13 mouse cellular contexts compared by ENCODE assay signal in genomic region chr8:112191846-112192245, GRCm38 (mm10).
DNase-seq lines count a peak whose midpoint lies in the region; ATAC-seq lines count a peak whose summit lies in the region.
"Had no signal": no experiment of that assay in that cellular context is flagged by ENCODE, and none has a peak within 500 bp of the region (broad histone marks: within the 10 kb centered on the region; RNA-seq: fewer than 3 reads in every experiment).

No protein-coding gene starts in this region.

- no peak overlapping the region for H3K9ac ChIP-seq in forebrain, embryonic 14.5 days (ENCODE audit: low read length)
- no peak overlapping the region for H3K9ac ChIP-seq in forebrain, embryonic 11.5 days (ENCODE audit: low read length)
- no peak overlapping the region for H3K9ac ChIP-seq in neural tube, embryonic 15.5 days (replicated peaks)
- H3K9ac ChIP-seq: kidney, embryonic 15.5 days; limb, embryonic 15.5 days had no signal

- H3K36me3 ChIP-seq in forebrain, embryonic 14.5 days (ENCODE audit: control insufficient read depth, insufficient read depth, low read length) = no peaks in the 10 kb centered on the region
- no peaks in the 10 kb centered on the region for H3K36me3 ChIP-seq in forebrain, embryonic 11.5 days (ENCODE audit: control insufficient read depth, insufficient read depth, low read length)
- H3K36me3 ChIP-seq in neural tube, embryonic 15.5 days = no peaks in the 10 kb centered on the region
- H3K36me3 ChIP-seq: kidney, embryonic 15.5 days; limb, embryonic 15.5 days; midbrain, embryonic 10.5 days had no signal

- H3K27ac ChIP-seq in forebrain, embryonic 14.5 days (ENCODE audit: low read depth, low read length) = no peak overlapping the region
- H3K27ac ChIP-seq in forebrain, embryonic 11.5 days (ENCODE audit: low read depth, low read length) = no peak overlapping the region
- no peak overlapping the region for H3K27ac ChIP-seq in neural tube, embryonic 15.5 days (replicated peaks)
- H3K27ac ChIP-seq: kidney, embryonic 15.5 days; limb, embryonic 15.5 days; midbrain, embryonic 10.5 days had no signal

- H3K4me2 ChIP-seq in forebrain, embryonic 14.5 days (ENCODE audit: low read length) = no peak overlapping the region
- no peak overlapping the region for H3K4me2 ChIP-seq in forebrain, embryonic 11.5 days (ENCODE audit: low read depth, low read length, severe bottlenecking)
- H3K4me2 ChIP-seq in neural tube, embryonic 15.5 days = no peak overlapping the region
- H3K4me2 ChIP-seq: kidney, embryonic 15.5 days; limb, embryonic 15.5 days had no signal

- H3K27me3 ChIP-seq in forebrain, embryonic 14.5 days (replicated peaks; ENCODE audit: control insufficient read depth, insufficient read depth, low read length) = no peaks in the 10 kb centered on the region
- no peaks in the 10 kb centered on the region for H3K27me3 ChIP-seq in forebrain, embryonic 11.5 days (ENCODE audit: control insufficient read depth, insufficient read depth, low read length)
- H3K27me3 ChIP-seq in neural tube, embryonic 15.5 days (replicated peaks) = no peaks in the 10 kb centered on the region
- H3K27me3 ChIP-seq: kidney, embryonic 15.5 days; limb, embryonic 15.5 days had no signal

- no peak for ATAC-seq in forebrain, embryonic 14.5 days
- no peak for ATAC-seq in forebrain, embryonic 11.5 days (replicated peaks; ENCODE audit: low FRiP score)
- no peak for ATAC-seq in megakaryocyte, adult 5-6 weeks (ENCODE audit: poor library complexity, severe bottlenecking)
- ATAC-seq in neural tube, embryonic 15.5 days (ENCODE audit: low FRiP score) = no peak
- ATAC-seq: Patski had no signal

- no peak overlapping the region for H3K4me3 ChIP-seq in forebrain, embryonic 14.5 days (ENCODE audit: low read depth, low read length)
- no peak overlapping the region for H3K4me3 ChIP-seq in forebrain, embryonic 11.5 days (ENCODE audit: low read depth, low read length)
- H3K4me3 ChIP-seq in neural tube, embryonic 15.5 days (replicated peaks) = no peak overlapping the region
- H3K4me3 ChIP-seq: kidney, embryonic 15.5 days; limb, embryonic 15.5 days; midbrain, embryonic 10.5 days had no signal

- WGBS in forebrain, embryonic 14.5 days = 61% methylated on average over 3 of the region's 3 CpGs
- WGBS in forebrain, embryonic 11.5 days = 87% methylated on average over 3 of the region's 3 CpGs
- 69% methylated on average over 3 of the region's 3 CpGs for WGBS in neural tube, embryonic 15.5 days

- H3K4me1 ChIP-seq in forebrain, embryonic 14.5 days (ENCODE audit: control insufficient read depth, insufficient read depth, low read length) = peaks cover 3% of the 10 kb centered on the region; the same call in 1 of the 2 replicates
- H3K4me1 ChIP-seq in forebrain, embryonic 11.5 days (replicated peaks; ENCODE audit: control insufficient read depth, insufficient read depth, low read length) = no peaks in the 10 kb centered on the region
- no peaks in the 10 kb centered on the region for H3K4me1 ChIP-seq in neural tube, embryonic 15.5 days
- H3K4me1 ChIP-seq: kidney, embryonic 15.5 days; limb, embryonic 15.5 days had no signal

- H3K9me3 ChIP-seq in forebrain, embryonic 14.5 days (replicated peaks; ENCODE audit: control insufficient read depth, low read length) = no peaks in the 10 kb centered on the region
- H3K9me3 ChIP-seq in forebrain, embryonic 11.5 days (ENCODE audit: control insufficient read depth, low read length) = no peaks in the 10 kb centered on the region
- no peaks in the 10 kb centered on the region for H3K9me3 ChIP-seq in neural tube, embryonic 15.5 days (replicated peaks)
- H3K9me3 ChIP-seq: kidney, embryonic 15.5 days; limb, embryonic 15.5 days; midbrain, embryonic 10.5 days had no signal

- peak; percentile 34 for DNase-seq in forebrain, embryonic 14.5 days (ENCODE audit: low spot score)
- no peak for DNase-seq in forebrain, embryonic 11.5 days (ENCODE audit: low spot score)
- DNase-seq in brain, adult 2 months (ENCODE audit: low read depth, low spot score) = peak; percentile 85
- DNase-seq in fat pad, adult 2 months (ENCODE audit: extremely low read depth, low read depth, low spot score) = peak; percentile 11
- DNase-seq in left cerebral cortex, adult 9 months (ENCODE audit: low spot score in 2 of 2) = peak; percentile 7 to 54
- no peak for DNase-seq in urinary bladder, postnatal 25 days (ENCODE audit: low spot score)
- DNase-seq: heart, postnatal 10 days had no signal

Comparison
In these comparisons a context has a peak if more than half of its experiments do, and no peak if none do; other contexts are left out.
1. DNase-seq: peak in forebrain, embryonic 14.5 days (single experiment), brain, adult 2 months (single experiment), fat pad, adult 2 months (single experiment) and left cerebral cortex, adult 9 months (2 of 2); none in forebrain, embryonic 11.5 days (single experiment) and urinary bladder, postnatal 25 days (single experiment).